Mouse (Mus musculus): ENCODE data around the gene Gm6370.

GRCm38 (mm10) chr5:146446633-146447032 lies 44.5 kb upstream of the Gm6370 start:
- no peak for TF ChIP-seq POLR2A (IDR thresholded peaks at IDR 0.05; ENCODE audit: borderline replicate concordance, low read depth, low read length)
- no peak for TF ChIP-seq CTCF (IDR thresholded peaks at IDR 0.05; ENCODE audit: low read depth, low read length)

Measured in bone marrow macrophage, adult 2 months (primary cell).